Mouse (Mus musculus): ENCODE measurements around the gene Celsr1. TPM values are rescaled to one million over a fixed set of nuclear protein-coding genes. Genes with fewer than 3 reads are reported as not detected.
A peak's percentile ranks its signal among the peaks of the same experiment; 100 is the strongest.

The Celsr1 gene
- polyA plus RNA-seq, 1 experiment from 2014 or later: 3.6 TPM

GRCm38 (mm10) chr15:86021971-86022370 is 11.6 kb downstream of the Celsr1 start:
- Histone ChIP-seq H3K36me3 (0 out of 2 replicates have a peak, but pooled peaks cover 5% of the 10 kb centered on the region), H3K27ac (no peak overlapping the region), H3K4me1 (no peaks in the 10 kb centered on the region), H3K27me3 (replicated peaks) (no peaks in the 10 kb centered on the region), H3K4me2 (replicated peaks) (no peak overlapping the region), H3K9ac (no peak overlapping the region), H3K4me3 (no peak overlapping the region), H3K9me3 (peaks cover 3% of the 10 kb centered on the region; the same call in 1 of the 2 replicates)
- 88% methylated on average over 9 of the region's 9 CpGs for WGBS
- ATAC-seq (ENCODE audit: low FRiP score, low read depth): no peak

GRCm38 (mm10) chr15:86021301-86021700 is 12.3 kb downstream of the Celsr1 start:
- Histone ChIP-seq H3K9ac (no peak overlapping the region), H3K4me1 (no peaks in the 10 kb centered on the region), H3K36me3 (0 out of 2 replicates have a peak, but pooled peaks cover 5% of the 10 kb centered on the region), H3K9me3 (peaks cover 3% of the 10 kb centered on the region; the same call in 1 of the 2 replicates), H3K4me3 (no peak overlapping the region), H3K27ac (no peak overlapping the region), H3K4me2 (replicated peaks) (no peak overlapping the region), H3K27me3 (replicated peaks) (no peaks in the 10 kb centered on the region)
- 84% methylated on average over 9 of the region's 9 CpGs for WGBS
- ATAC-seq (ENCODE audit: low FRiP score, low read depth): no peak

GRCm38 (mm10) chr15:86020008-86020407 is 13.6 kb downstream of the Celsr1 start:
- Histone ChIP-seq H3K4me1 (no peaks in the 10 kb centered on the region), H3K36me3 (0 out of 2 replicates have a peak, but pooled peaks cover 5% of the 10 kb centered on the region), H3K9me3 (peaks cover 3% of the 10 kb centered on the region; the same call in 1 of the 2 replicates), H3K4me3 (no peak overlapping the region), H3K4me2 (replicated peaks) (no peak overlapping the region), H3K9ac (no peak overlapping the region), H3K27ac (no peak overlapping the region), H3K27me3 (replicated peaks) (no peaks in the 10 kb centered on the region)
- ATAC-seq (ENCODE audit: low FRiP score, low read depth): no peak
- WGBS: 84% methylated on average over 8 of the region's 8 CpGs

DNA sequence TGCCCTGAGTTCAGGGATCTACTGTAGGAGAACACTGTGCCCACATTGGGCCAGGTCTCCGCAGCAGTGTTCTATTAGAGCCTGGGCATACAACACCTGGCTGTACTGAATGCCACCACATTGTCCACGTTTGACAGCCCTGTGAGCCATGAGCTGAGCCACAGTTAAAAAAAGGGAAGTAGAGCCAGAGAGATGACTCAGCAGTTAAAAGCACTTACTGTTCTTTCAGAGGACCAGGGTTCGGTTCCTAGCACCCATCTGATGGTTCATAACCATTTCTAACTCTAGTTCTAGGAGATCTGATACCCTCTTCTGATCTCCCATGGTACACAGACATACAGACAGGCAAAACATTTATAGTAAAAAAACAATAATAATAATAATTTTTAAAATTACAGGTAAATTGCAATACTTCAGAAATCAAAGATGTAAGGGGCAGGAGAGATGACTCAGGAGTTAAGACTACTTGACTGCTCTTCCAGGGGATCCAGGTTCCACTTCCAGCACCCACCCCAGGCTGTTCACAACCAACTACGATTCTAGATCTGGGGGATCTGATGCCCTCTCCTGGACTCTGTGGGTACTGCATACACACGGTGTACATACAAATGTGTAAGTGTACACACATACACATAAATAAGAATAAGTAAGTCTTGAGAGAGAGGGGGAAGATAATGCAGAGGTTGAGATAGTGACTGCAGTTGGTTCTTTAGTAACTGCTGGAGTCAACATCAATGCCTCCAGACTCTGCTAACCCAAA is 14.6 kb downstream of the Celsr1 start:
- H3K36me3 ChIP-seq: 0 out of 2 replicates have a peak, but pooled peaks cover 5% of the 10 kb centered on the region
- H3K27me3 ChIP-seq (replicated peaks): no peaks in the 10 kb centered on the region
- WGBS: 95% methylated on average over 5 of the region's 5 CpGs
- no peak overlapping the region for H3K9ac ChIP-seq
- peaks cover 3% of the 10 kb centered on the region; the same call in 1 of the 2 replicates for H3K9me3 ChIP-seq
- no peak overlapping the region for H3K4me2 ChIP-seq (replicated peaks)
- no peak overlapping the region for H3K4me3 ChIP-seq
- H3K27ac ChIP-seq: no peak overlapping the region
- peaks cover 2% of the 10 kb centered on the region for H3K4me1 ChIP-seq
- ATAC-seq (ENCODE audit: low FRiP score, low read depth): no peak

GRCm38 (mm10) chr15:86017336-86017735 is 16.2 kb downstream of the Celsr1 start:
- Histone ChIP-seq H3K27me3 (replicated peaks) (no peaks in the 10 kb centered on the region), H3K9me3 (peaks cover 3% of the 10 kb centered on the region; the same call in 1 of the 2 replicates), H3K4me2 (replicated peaks) (no peak overlapping the region), H3K27ac (no peak overlapping the region), H3K9ac (no peak overlapping the region), H3K4me1 (peaks cover 15% of the 10 kb centered on the region), H3K4me3 (no peak overlapping the region), H3K36me3 (0 out of 2 replicates have a peak, but pooled peaks cover 5% of the 10 kb centered on the region)
- 92% methylated on average over 6 of the region's 6 CpGs for WGBS
- ATAC-seq (ENCODE audit: low FRiP score, low read depth): no peak

GRCm38 (mm10) chr15:86015860-86016541 is 17.6 kb downstream of the Celsr1 start:
- Histone ChIP-seq H3K4me1 (peaks cover 15% of the 10 kb centered on the region), H3K36me3 (0 out of 2 replicates have a peak, but pooled peaks cover 5% of the 10 kb centered on the region), H3K27me3 (replicated peaks) (no peaks in the 10 kb centered on the region), H3K9ac (no peak overlapping the region), H3K4me2 (replicated peaks) (no peak overlapping the region), H3K27ac (no peak overlapping the region), H3K4me3 (no peak overlapping the region), H3K9me3 (peaks cover 3% of the 10 kb centered on the region; the same call in 1 of the 2 replicates)
- 78% methylated on average over 13 of the region's 13 CpGs for WGBS
- ATAC-seq (ENCODE audit: low FRiP score, low read depth): no peak

- ATAC-seq (ENCODE audit: low FRiP score, low read depth): no peak
Measured at GRCm38 (mm10) chr15:86015026-86015425, 18.6 kb downstream of the Celsr1 start.

DNA sequence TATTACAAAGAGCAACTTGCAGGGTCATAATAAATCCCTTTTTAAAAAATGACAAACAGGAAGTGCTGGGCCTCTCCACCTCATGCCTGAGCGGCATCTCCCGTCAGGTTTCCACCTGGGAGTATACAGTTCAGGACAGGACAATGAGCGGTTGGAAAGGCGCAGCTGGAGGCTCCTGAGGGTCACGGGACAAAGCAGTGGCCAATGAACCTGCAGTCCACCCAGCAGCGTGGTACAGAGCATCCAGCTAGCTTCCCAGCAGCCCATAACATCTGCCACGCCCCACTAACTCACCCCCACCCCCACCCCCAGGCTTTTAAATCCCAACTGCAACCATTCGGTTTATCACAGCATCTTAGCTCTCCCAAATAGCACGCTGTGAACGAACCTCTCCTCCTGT is 19.9 kb downstream of the Celsr1 start:
- no peak overlapping the region for H3K9ac ChIP-seq

More at GRCm38 (mm10) chr15:86015026-86015425, 18.6 kb downstream of the Celsr1 start:
- Histone ChIP-seq H3K27ac (no peak overlapping the region), H3K36me3 (0 out of 2 replicates have a peak, but pooled peaks cover 5% of the 10 kb centered on the region), H3K9me3 (peaks cover 3% of the 10 kb centered on the region; the same call in 1 of the 2 replicates), H3K27me3 (replicated peaks) (no peaks in the 10 kb centered on the region), H3K4me2 (replicated peaks) (no peak overlapping the region), H3K4me3 (no peak overlapping the region), H3K9ac (no peak overlapping the region), H3K4me1 (peaks cover 15% of the 10 kb centered on the region)
- 82% methylated on average over 7 of the region's 7 CpGs for WGBS

DNA sequence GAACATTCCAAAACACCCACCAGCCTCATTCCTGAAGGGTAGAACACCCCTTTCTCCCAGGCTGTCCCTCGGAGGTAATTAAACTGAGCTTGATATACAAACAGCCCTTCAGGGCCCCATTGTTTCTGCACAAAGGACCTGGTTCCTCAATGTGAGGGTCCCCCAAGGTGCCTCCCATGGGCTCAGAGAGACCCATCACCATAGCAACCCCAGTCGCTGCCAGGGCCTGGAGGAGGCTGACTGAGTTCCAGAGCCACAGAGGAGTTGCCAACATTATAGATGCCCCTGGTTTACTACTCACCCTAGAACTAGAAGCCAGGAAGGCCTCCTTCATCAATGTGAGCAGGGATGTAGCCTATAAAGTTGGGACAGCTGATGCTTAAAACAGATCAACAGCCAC is 20.4 kb downstream of the Celsr1 start:
- peaks cover 19% of the 10 kb centered on the region for H3K4me1 ChIP-seq
- H3K4me2 ChIP-seq (replicated peaks): 0 out of 2 replicates have a peak overlapping the region, but pooled peaks have one; percentile 9
- peaks cover 3% of the 10 kb centered on the region; the same call in 1 of the 2 replicates for H3K9me3 ChIP-seq
- H3K9ac ChIP-seq: no peak overlapping the region
- no peak overlapping the region for H3K27ac ChIP-seq
- no peaks in the 10 kb centered on the region for H3K36me3 ChIP-seq
- WGBS: 8% methylated on average over 2 of the region's 2 CpGs
- H3K4me3 ChIP-seq: no peak overlapping the region
- ATAC-seq (ENCODE audit: low FRiP score, low read depth): peak; percentile 69; the same call in 1 of the 2 replicates
- H3K27me3 ChIP-seq (replicated peaks): 0 out of 2 replicates have a peak, but pooled peaks cover 3% of the 10 kb centered on the region

More for the DNA sequence above, 19.9 kb downstream of the Celsr1 start:
- WGBS: 11% methylated on average over 10 of the region's 10 CpGs
- peaks cover 3% of the 10 kb centered on the region; the same call in 1 of the 2 replicates for H3K9me3 ChIP-seq
- H3K27ac ChIP-seq: no peak overlapping the region
- H3K4me3 ChIP-seq: no peak overlapping the region
- peak; percentile 73 for ATAC-seq (ENCODE audit: low FRiP score, low read depth)
- H3K4me2 ChIP-seq (replicated peaks): 0 out of 2 replicates have a peak overlapping the region, but pooled peaks have one; percentile 16
- H3K4me1 ChIP-seq: peaks cover 19% of the 10 kb centered on the region
- H3K36me3 ChIP-seq: no peaks in the 10 kb centered on the region
- H3K27me3 ChIP-seq (replicated peaks): no peaks in the 10 kb centered on the region

- 0 out of 2 replicates have a peak, but pooled peaks cover 4% of the 10 kb centered on the region for H3K27me3 ChIP-seq (replicated peaks)
- no peak for ATAC-seq (ENCODE audit: low FRiP score, low read depth)
- H3K9me3 ChIP-seq: no peaks in the 10 kb centered on the region
- no peak overlapping the region for H3K27ac ChIP-seq
- H3K4me2 ChIP-seq (replicated peaks): no peak overlapping the region
- 24% methylated on average over 6 of the region's 6 CpGs for WGBS
- H3K4me1 ChIP-seq: peaks cover 17% of the 10 kb centered on the region
- H3K36me3 ChIP-seq: no peaks in the 10 kb centered on the region
- H3K9ac ChIP-seq: no peak overlapping the region
- no peak overlapping the region for H3K4me3 ChIP-seq
Measured at GRCm38 (mm10) chr15:86007690-86008121, 25.9 kb downstream of the Celsr1 start.

DNA sequence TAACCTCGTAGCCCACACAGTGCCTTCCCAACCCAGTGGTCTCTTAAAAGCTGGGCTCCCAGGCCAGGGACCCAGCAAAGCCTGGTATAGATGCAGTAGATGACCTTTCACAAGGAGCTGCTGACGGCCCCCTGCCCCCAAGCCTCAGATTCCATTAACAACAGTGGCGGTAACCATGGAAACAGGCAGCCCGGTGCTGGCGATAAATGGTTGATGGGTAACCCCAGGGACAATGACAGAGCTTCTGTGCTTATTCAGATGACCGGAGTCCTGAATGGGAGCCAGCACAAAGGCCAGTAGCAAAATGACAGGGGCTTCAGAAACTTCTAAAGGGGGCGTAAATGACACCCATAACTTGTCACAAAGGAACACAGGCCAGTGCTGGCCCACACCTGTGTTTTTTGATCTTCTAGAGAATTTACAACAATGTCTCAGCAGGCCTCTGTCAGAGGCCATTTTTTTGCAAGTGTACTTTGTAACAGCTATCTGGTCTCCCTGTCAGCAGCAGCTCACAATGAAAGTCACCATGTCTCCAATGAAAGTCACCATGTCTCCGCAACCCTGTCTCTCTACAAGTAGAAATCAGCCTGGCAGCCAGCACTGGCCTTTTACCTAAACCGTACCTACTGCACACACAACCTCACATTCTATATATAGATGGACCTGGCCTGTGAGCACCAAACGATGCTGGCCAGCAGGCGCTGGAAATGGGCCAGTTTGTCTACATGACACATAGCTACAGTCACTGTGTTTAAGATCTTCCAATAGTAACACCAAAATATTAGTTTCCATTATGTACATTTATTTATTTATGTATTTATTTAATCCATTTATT is 27.7 kb downstream of the Celsr1 start:
- ATAC-seq (ENCODE audit: low FRiP score, low read depth): peak; percentile 71
- Histone ChIP-seq H3K4me2 (replicated peaks) (peak overlapping the region; percentile 23), H3K27me3 (replicated peaks) (0 out of 2 replicates have a peak, but pooled peaks cover 4% of the 10 kb centered on the region), H3K4me1 (peaks cover 26% of the 10 kb centered on the region), H3K27ac (peak overlapping the region; percentile 48; the same call in 1 of the 2 replicates), H3K36me3 (no peaks in the 10 kb centered on the region), H3K4me3 (no peak overlapping the region), H3K9ac (no peak overlapping the region), H3K9me3 (no peaks in the 10 kb centered on the region)
- WGBS: 7% methylated on average over 11 of the region's 11 CpGs
